Mouse (Mus musculus) embryonic facial prominence, embryonic 12.5 days (tissue): ENCODE results near the gene Actr3. TPM values are rescaled to one million over a fixed set of nuclear protein-coding genes. Genes with fewer than 3 reads are reported as not detected.

Source experiments
- ATAC-seq: fragments of 200-750 bp; cut with Nextera tagmentation; 2 replicates; pipeline ENCODE4 v1.8.0; 2017; ENCODE audit not compliant: insufficient number of reproducible peaks, insufficient read depth, low FRiP score, low TSS enrichment
- H3K27ac ChIP-seq: fragments of 300-500 bp; sonication (generic); 2 replicates; pipeline ENCODE4 v1.5.1; 2016; ENCODE audit warnings: mild to moderate bottlenecking
- H3K27me3 ChIP-seq: fragments of 300-500 bp; sonication (generic); 2 replicates; pipeline ENCODE4 v1.6.1; 2016; ENCODE audit warnings: mild to moderate bottlenecking, moderate library complexity
- H3K36me3 ChIP-seq: fragments of 300-500 bp; sonication (generic); 2 replicates; pipeline ENCODE4 v1.6.1; 2016; ENCODE audit warnings: mild to moderate bottlenecking
- H3K4me1 ChIP-seq: fragments of 300-500 bp; sonication (generic); 2 replicates; pipeline ENCODE4 v1.6.1; 2016
- H3K4me2 ChIP-seq: fragments of 300-500 bp; sonication (generic); replicated peaks from 2 replicates; pipeline ENCODE4 v1.6.1; 2016; ENCODE audit warnings: mild to moderate bottlenecking, moderate library complexity
- H3K4me3 ChIP-seq: fragments of 300-500 bp; sonication (generic); 2 replicates; pipeline ENCODE4 v1.5.1; 2016; ENCODE audit warnings: mild to moderate bottlenecking
- H3K9ac ChIP-seq: fragments of 300-500 bp; sonication (generic); 2 replicates; pipeline ENCODE4 v1.6.1; 2016; ENCODE audit warnings: mild to moderate bottlenecking, moderate library complexity
- H3K9me3 ChIP-seq: fragments of 300-500 bp; sonication (generic); 2 replicates; pipeline ENCODE4 v1.6.1; 2016; ENCODE audit warnings: mild to moderate bottlenecking, moderate library complexity
- WGBS: fragments of 180-500 bp; shearing (Covaris S2); methylation state at CpG from one replicate; pipeline ENCODE4 v1.1.7; 2016; 5-methylcytosine and 5-hydroxymethylcytosine counted together
- polyA plus RNA-seq: library from polyadenylated mRNA; unstranded; fragments of >200 nt; fragmentation: Nextera tagmentation; extraction: Ambion mirVana; gene quantifications from 2 replicates; pipeline ENCODE4 v1.2.1, GENCODE M21; 2016

The Actr3 gene
- polyA plus RNA-seq, 1 experiment from 2014 or later = 243 TPM

- ATAC-seq = no peak
- 85% methylated on average over 4 of the region's 4 CpGs for WGBS
- Histone ChIP-seq H3K4me2 (no peak overlapping the region), H3K27me3 (no peaks in the 10 kb centered on the region), H3K4me3 (no peak overlapping the region), H3K9ac (no peak overlapping the region), H3K9me3 (no peaks in the 10 kb centered on the region), H3K4me1 (no peaks in the 10 kb centered on the region), H3K27ac (no peak overlapping the region), H3K36me3 (no peaks in the 10 kb centered on the region)
Measured at GRCm38 (mm10) chr1:125464011-125464410, 28.5 kb upstream of the Actr3 start.

GRCm38 (mm10) chr1:125463349-125463748 is 27.8 kb upstream of the Actr3 start:
- Histone ChIP-seq H3K27ac (no peak overlapping the region), H3K27me3 (no peaks in the 10 kb centered on the region), H3K4me2 (no peak overlapping the region), H3K36me3 (no peaks in the 10 kb centered on the region), H3K9me3 (no peaks in the 10 kb centered on the region), H3K9ac (no peak overlapping the region), H3K4me1 (no peaks in the 10 kb centered on the region), H3K4me3 (no peak overlapping the region)
- 58% methylated on average over 2 of the region's 2 CpGs for WGBS
- no peak for ATAC-seq

GRCm38 (mm10) chr1:125462917-125463316 is 27.4 kb upstream of the Actr3 start:
- no peak overlapping the region for H3K27ac ChIP-seq
- H3K4me3 ChIP-seq = no peak overlapping the region
- H3K9me3 ChIP-seq = no peaks in the 10 kb centered on the region
- H3K9ac ChIP-seq = no peak overlapping the region
- no peak for ATAC-seq
- H3K4me1 ChIP-seq = no peaks in the 10 kb centered on the region
- H3K36me3 ChIP-seq = no peaks in the 10 kb centered on the region
- H3K27me3 ChIP-seq = no peaks in the 10 kb centered on the region
- 93% methylated on average over 1 of the region's 1 CpGs for WGBS
- no peak overlapping the region for H3K4me2 ChIP-seq

GRCm38 (mm10) chr1:125458531-125458930 is 23.0 kb upstream of the Actr3 start:
- 69% methylated on average over 5 of the region's 5 CpGs for WGBS
- no peak for ATAC-seq
- no peaks in the 10 kb centered on the region for H3K36me3 ChIP-seq
- H3K27ac ChIP-seq = no peak overlapping the region
- no peak overlapping the region for H3K9ac ChIP-seq
- no peaks in the 10 kb centered on the region for H3K4me1 ChIP-seq
- H3K27me3 ChIP-seq = no peaks in the 10 kb centered on the region
- no peak overlapping the region for H3K4me3 ChIP-seq
- no peak overlapping the region for H3K4me2 ChIP-seq
- H3K9me3 ChIP-seq = no peaks in the 10 kb centered on the region

- no peak overlapping the region for H3K4me3 ChIP-seq
- H3K36me3 ChIP-seq = no peaks in the 10 kb centered on the region
- 61% methylated on average over 2 of the region's 2 CpGs for WGBS
- H3K27ac ChIP-seq = no peak overlapping the region
- no peak overlapping the region for H3K4me2 ChIP-seq
- H3K4me1 ChIP-seq = no peaks in the 10 kb centered on the region
- ATAC-seq = no peak
- no peaks in the 10 kb centered on the region for H3K27me3 ChIP-seq
- H3K9me3 ChIP-seq = no peaks in the 10 kb centered on the region
- no peak overlapping the region for H3K9ac ChIP-seq
Measured at GRCm38 (mm10) chr1:125455128-125455527, 19.6 kb upstream of the Actr3 start.

GRCm38 (mm10) chr1:125450282-125451000 is 14.9 kb upstream of the Actr3 start:
- Histone ChIP-seq H3K36me3 (no peaks in the 10 kb centered on the region), H3K4me3 (no peak overlapping the region), H3K27me3 (no peaks in the 10 kb centered on the region), H3K9me3 (no peaks in the 10 kb centered on the region), H3K4me1 (no peaks in the 10 kb centered on the region), H3K9ac (no peak overlapping the region), H3K4me2 (no peak overlapping the region), H3K27ac (no peak overlapping the region)
- 83% methylated on average over 4 of the region's 4 CpGs for WGBS
- no peak for ATAC-seq

GRCm38 (mm10) chr1:125447926-125448325 is 12.4 kb upstream of the Actr3 start:
- no peak overlapping the region for H3K27ac ChIP-seq
- ATAC-seq = no peak
- no peak overlapping the region for H3K9ac ChIP-seq
- no peaks in the 10 kb centered on the region for H3K9me3 ChIP-seq
- H3K36me3 ChIP-seq = no peaks in the 10 kb centered on the region
- no peaks in the 10 kb centered on the region for H3K27me3 ChIP-seq
- H3K4me3 ChIP-seq = no peak overlapping the region
- H3K4me2 ChIP-seq = no peak overlapping the region
- H3K4me1 ChIP-seq = no peaks in the 10 kb centered on the region

- 68% methylated on average over 7 of the region's 7 CpGs for WGBS
- Histone ChIP-seq H3K27ac (no peak overlapping the region), H3K4me1 (no peaks in the 10 kb centered on the region), H3K4me2 (no peak overlapping the region), H3K27me3 (no peaks in the 10 kb centered on the region), H3K4me3 (no peak overlapping the region), H3K9ac (no peak overlapping the region), H3K36me3 (no peaks in the 10 kb centered on the region), H3K9me3 (no peaks in the 10 kb centered on the region)
- no peak for ATAC-seq
Measured at GRCm38 (mm10) chr1:125441679-125442078, 6.2 kb upstream of the Actr3 start.

- Histone ChIP-seq H3K27ac (no peak overlapping the region), H3K9me3 (no peaks in the 10 kb centered on the region)
Measured at GRCm38 (mm10) chr1:125441251-125441650, 5.7 kb upstream of the Actr3 start.

GRCm38 (mm10) chr1:125439556-125439955 is 4.0 kb upstream of the Actr3 start:
- no peak for ATAC-seq
- Histone ChIP-seq H3K4me1 (no peaks in the 10 kb centered on the region), H3K36me3 (no peaks in the 10 kb centered on the region), H3K27ac (no peak overlapping the region), H3K4me2 (no peak overlapping the region), H3K9ac (no peak overlapping the region), H3K9me3 (no peaks in the 10 kb centered on the region), H3K27me3 (no peaks in the 10 kb centered on the region), H3K4me3 (no peak overlapping the region)
- 91% methylated on average over 3 of the region's 3 CpGs for WGBS

More at GRCm38 (mm10) chr1:125441251-125441650, 5.7 kb upstream of the Actr3 start:
- no peak for ATAC-seq
- H3K4me2 ChIP-seq = no peak overlapping the region
- H3K36me3 ChIP-seq = no peaks in the 10 kb centered on the region
- H3K4me3 ChIP-seq = no peak overlapping the region
- no peaks in the 10 kb centered on the region for H3K4me1 ChIP-seq
- no peak overlapping the region for H3K9ac ChIP-seq
- H3K27me3 ChIP-seq = no peaks in the 10 kb centered on the region
- WGBS = 88% methylated on average over 6 of the region's 6 CpGs

GRCm38 (mm10) chr1:125438826-125439225 is 3.3 kb upstream of the Actr3 start:
- no peak overlapping the region for H3K9ac ChIP-seq
- ATAC-seq = no peak
- 81% methylated on average over 2 of the region's 2 CpGs for WGBS

GRCm38 (mm10) chr1:125437927-125438326 is 2.4 kb upstream of the Actr3 start:
- H3K9me3 ChIP-seq = no peaks in the 10 kb centered on the region
- no peaks in the 10 kb centered on the region for H3K36me3 ChIP-seq
- no peak overlapping the region for H3K27ac ChIP-seq
- H3K4me2 ChIP-seq = no peak overlapping the region
- no peaks in the 10 kb centered on the region for H3K27me3 ChIP-seq
- ATAC-seq = no peak
- no peak overlapping the region for H3K4me3 ChIP-seq
- H3K4me1 ChIP-seq = peaks cover 4% of the 10 kb centered on the region; the same call in 1 of the 2 replicates
- WGBS = 52% methylated on average over 3 of the region's 3 CpGs
- H3K9ac ChIP-seq = no peak overlapping the region

More at GRCm38 (mm10) chr1:125438826-125439225, 3.3 kb upstream of the Actr3 start:
- H3K27ac ChIP-seq = no peak overlapping the region
- no peaks in the 10 kb centered on the region for H3K9me3 ChIP-seq
- H3K27me3 ChIP-seq = no peaks in the 10 kb centered on the region
- no peak overlapping the region for H3K4me2 ChIP-seq
- H3K36me3 ChIP-seq = no peaks in the 10 kb centered on the region
- no peaks in the 10 kb centered on the region for H3K4me1 ChIP-seq
- no peak overlapping the region for H3K4me3 ChIP-seq
